Mouse (Mus musculus) limb, embryonic 13.5 days (tissue): ENCODE measurements around the gene Nup210. TPM values are rescaled to one million over a fixed set of nuclear protein-coding genes. Genes with fewer than 3 reads are reported as not detected.

Experiments
- ATAC-seq: fragments of 200-750 bp; cut with Nextera tagmentation; 2 replicates; pipeline ENCODE4 v1.8.0; 2017; ENCODE audit warnings: low read depth, moderate number of reproducible peaks, moderate TSS enrichment; ENCODE audit not compliant: low FRiP score
- H3K27ac ChIP-seq: fragments of 300-500 bp; sonication (generic); 2 replicates; pipeline ENCODE4 v1.5.1; 2015; ENCODE audit warnings: inconsistent platforms, mild to moderate bottlenecking, moderate library complexity
- H3K27me3 ChIP-seq: fragments of 300-500 bp; sonication (generic); 2 replicates; pipeline ENCODE4 v1.6.1; 2015; ENCODE audit warnings: mild to moderate bottlenecking, inconsistent platforms
- H3K36me3 ChIP-seq: fragments of 300-500 bp; sonication (generic); 2 replicates; pipeline ENCODE4 v1.6.1; 2015; ENCODE audit warnings: inconsistent platforms, mild to moderate bottlenecking, moderate library complexity
- H3K4me1 ChIP-seq: fragments of 300-500 bp; sonication (generic); 2 replicates; pipeline ENCODE4 v1.6.1; 2015; ENCODE audit warnings: inconsistent platforms
- H3K4me2 ChIP-seq: fragments of 300-500 bp; sonication (generic); replicated peaks from 2 replicates; pipeline ENCODE4 v1.6.1; 2015; ENCODE audit warnings: inconsistent platforms, mild to moderate bottlenecking, moderate library complexity
- H3K4me3 ChIP-seq: fragments of 300-500 bp; sonication (generic); 2 replicates; pipeline ENCODE4 v1.5.1; 2015; ENCODE audit warnings: moderate library complexity, mild to moderate bottlenecking, inconsistent platforms
- H3K9ac ChIP-seq: fragments of 300-500 bp; sonication (generic); 2 replicates; pipeline ENCODE4 v1.6.1; 2015; ENCODE audit warnings: mild to moderate bottlenecking, inconsistent platforms
- H3K9me3 ChIP-seq: fragments of 300-500 bp; sonication (generic); 2 replicates; pipeline ENCODE4 v1.6.1; 2016; ENCODE audit warnings: inconsistent platforms
- WGBS: fragments of 180-500 bp; shearing (Covaris S2); methylation state at CpG from one replicate; pipeline ENCODE4 v1.1.7; 2015; 5-methylcytosine and 5-hydroxymethylcytosine counted together
- polyA plus RNA-seq: library from polyadenylated mRNA; unstranded; fragments of >200 nt; fragmentation: Nextera tagmentation; extraction: Ambion mirVana; gene quantifications from 2 replicates; pipeline ENCODE4 v1.2.1, GENCODE M21; 2015

The Nup210 gene
- polyA plus RNA-seq, 1 experiment from 2014 or later, result 7.8 TPM

DNA sequence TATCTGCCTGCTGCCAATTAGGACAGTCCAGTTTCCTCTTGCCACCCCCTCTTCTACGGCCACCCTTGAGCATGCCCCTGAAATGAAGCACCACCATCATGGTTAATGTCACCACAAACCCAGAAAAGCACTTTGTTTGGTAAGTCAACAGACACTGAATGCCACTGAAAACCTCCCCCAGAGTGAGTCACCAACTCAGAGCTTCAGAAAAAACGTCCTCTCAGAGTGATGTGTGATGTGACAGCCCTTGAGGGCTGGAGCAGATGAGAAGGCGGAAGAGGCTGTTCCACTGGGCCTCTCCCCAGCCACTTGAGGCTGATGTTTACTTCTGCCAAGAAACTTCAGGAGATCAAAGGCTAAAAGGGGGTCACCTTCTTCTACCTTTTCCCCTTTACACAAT is 132.5 kb downstream of the Nup210 start:
- Histone ChIP-seq H3K27ac (no peak overlapping the region), H3K4me1 (peaks cover 18% of the 10 kb centered on the region), H3K4me3 (no peak overlapping the region), H3K9me3 (no peaks in the 10 kb centered on the region), H3K4me2 (no peak overlapping the region), H3K36me3 (no peaks in the 10 kb centered on the region), H3K9ac (no peak overlapping the region), H3K27me3 (peaks cover 24% of the 10 kb centered on the region)
- 43% methylated on average over 3 of the region's 3 CpGs for whole genome bisulfite sequencing
- ATAC-seq, result no peak

DNA sequence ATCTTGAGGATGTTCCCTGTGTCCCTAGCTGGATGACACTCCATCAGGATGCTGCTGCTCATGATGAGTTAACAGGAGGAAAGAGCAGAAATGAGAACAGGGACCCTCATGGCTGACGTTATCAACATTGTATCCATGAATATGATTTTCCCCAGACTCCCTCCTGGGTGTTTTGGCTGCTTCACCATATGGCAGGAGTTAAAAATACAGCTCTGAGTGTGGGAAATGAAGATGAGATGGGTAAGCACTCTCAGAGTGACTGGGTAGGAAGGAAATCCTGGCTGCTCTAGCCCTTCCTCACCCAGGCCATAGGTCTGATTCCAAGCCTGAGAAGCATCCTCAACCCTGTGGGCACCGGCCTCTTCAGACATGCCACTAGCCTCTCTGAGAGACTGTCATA is 142.3 kb downstream of the Nup210 start:
- Histone ChIP-seq H3K9me3 (no peaks in the 10 kb centered on the region), H3K9ac (no peak overlapping the region), H3K36me3 (no peaks in the 10 kb centered on the region), H3K27me3 (no peaks in the 10 kb centered on the region), H3K4me3 (no peak overlapping the region), H3K4me1 (peaks cover 6% of the 10 kb centered on the region), H3K27ac (no peak overlapping the region), H3K4me2 (no peak overlapping the region)
- ATAC-seq, result no peak
- 74% methylated on average over 2 of the region's 2 CpGs for WGBS

DNA sequence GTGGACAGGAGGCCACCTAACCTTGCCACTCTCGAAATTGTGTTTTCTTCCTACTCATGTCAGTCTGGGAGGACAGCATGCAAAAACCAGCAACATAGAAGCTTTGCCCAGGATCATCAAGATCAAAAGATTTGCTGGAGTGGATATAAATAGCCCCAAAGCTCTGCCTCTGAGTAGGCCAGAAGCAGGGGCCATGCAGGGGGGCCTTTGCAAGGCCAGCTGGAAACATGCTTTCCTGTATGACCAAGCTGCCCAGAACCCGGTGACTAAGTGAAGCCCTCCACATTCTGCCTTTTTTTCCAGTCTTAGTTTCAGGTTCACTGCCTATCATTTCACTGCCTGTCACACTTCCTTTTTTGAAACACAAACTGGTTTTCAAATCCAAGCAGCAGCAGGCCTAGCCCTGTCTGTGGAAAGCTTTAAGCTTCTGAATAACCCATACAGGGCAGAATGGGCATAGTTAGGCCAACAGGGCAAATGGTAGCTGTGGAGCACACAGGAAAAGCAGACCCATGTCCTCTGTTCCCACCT is 147.2 kb downstream of the Nup210 start:
- Histone ChIP-seq H3K4me3 (no peak overlapping the region), H3K27me3 (no peaks in the 10 kb centered on the region), H3K4me1 (peaks cover 9% of the 10 kb centered on the region), H3K9me3 (no peaks in the 10 kb centered on the region), H3K4me2 (no peak overlapping the region), H3K36me3 (no peaks in the 10 kb centered on the region), H3K27ac (no peak overlapping the region), H3K9ac (no peak overlapping the region)
- no peak for ATAC-seq
- WGBS, result 37% methylated on average over 2 of the region's 2 CpGs

Other genes with a start within 250 kb of the Nup210 start
- gene Iqsec1, start 128.1 kb downstream of the Nup210 start, polyA plus RNA-seq, result 10.3 and 11.1 TPM in 2 replicates
- gene Hdac11, start 39.8 kb upstream of the Nup210 start, polyA plus RNA-seq, result 16.1 and 18.6 TPM in 2 replicates
- gene Fbln2, start 95.6 kb upstream of the Nup210 start, polyA plus RNA-seq, result 192 and 196 TPM in 2 replicates